Mouse (Mus musculus) limb, embryonic 14.5 days (tissue): ENCODE measurements around the gene Asb18. TPM values are rescaled to one million over a fixed set of nuclear protein-coding genes. Genes with fewer than 3 reads are reported as not detected.

Source experiments
- ATAC-seq: fragments of 200-750 bp; cut with Nextera tagmentation; 2 replicates; pipeline ENCODE4 v1.8.0; 2017; ENCODE audit warnings: low read depth, moderate number of reproducible peaks, moderate TSS enrichment; ENCODE audit not compliant: low FRiP score
- DNase-seq: peaks from one replicate; pipeline ENCODE4 v3.0.0-alpha.2; 2015; ENCODE audit warnings: low spot score
- H3K27ac ChIP-seq: fragments of 300-500 bp; sonication (generic); replicated peaks from 2 replicates; pipeline ENCODE4 v1.5.1; 2014; ENCODE audit warnings: low read depth, mild to moderate bottlenecking, low read length, moderate library complexity, mixed read lengths
- H3K27me3 ChIP-seq: fragments of 300-500 bp; sonication (generic); 2 replicates; pipeline ENCODE4 v1.6.1; 2014; ENCODE audit warnings: low read length, mixed read lengths; ENCODE audit not compliant: control insufficient read depth, insufficient read depth
- H3K36me3 ChIP-seq: fragments of 300-500 bp; sonication (generic); 2 replicates; pipeline ENCODE4 v1.6.1; 2014; ENCODE audit warnings: mild to moderate bottlenecking, low read length, moderate library complexity, mixed read lengths; ENCODE audit not compliant: control insufficient read depth, insufficient read depth
- H3K4me1 ChIP-seq: fragments of 300-500 bp; sonication (generic); 2 replicates; pipeline ENCODE4 v1.6.1; 2014; ENCODE audit warnings: antibody characterized with exemption, low read length, mixed read lengths; ENCODE audit not compliant: control insufficient read depth, insufficient read depth
- H3K4me2 ChIP-seq: fragments of 300-500 bp; sonication (generic); replicated peaks from 2 replicates; pipeline ENCODE4 v1.6.1; 2014; ENCODE audit warnings: low read depth, mild to moderate bottlenecking, low read length, moderate library complexity; ENCODE audit not compliant: severe bottlenecking
- H3K4me3 ChIP-seq: fragments of 300-500 bp; sonication (generic); replicated peaks from 2 replicates; pipeline ENCODE4 v1.5.1; 2014; ENCODE audit warnings: low read length
- H3K9ac ChIP-seq: fragments of 300-500 bp; sonication (generic); 2 replicates; pipeline ENCODE4 v1.6.1; 2014; ENCODE audit warnings: mild to moderate bottlenecking, low read depth, low read length, moderate library complexity; ENCODE audit not compliant: severe bottlenecking
- H3K9me3 ChIP-seq: fragments of 300-500 bp; sonication (generic); 2 replicates; pipeline ENCODE4 v1.6.1; 2016; ENCODE audit warnings: low read length; ENCODE audit not compliant: control insufficient read depth
- POLR2A ChIP-seq: fragments of 200-500 bp; IDR thresholded peaks from 2 replicates; pipeline ENCODE4 v1.8.0; 2012; ENCODE audit warnings: inconsistent platforms, mild to moderate bottlenecking, moderate library complexity, borderline replicate concordance; ENCODE audit not compliant: insufficient read depth, insufficient read length; ENCODE audit errors: extremely low read depth
- WGBS: fragments of 180-500 bp; shearing (Covaris S2); extraction: QIAGEN DNeasy Blood & Tissue Kit; methylation state at CpG from one replicate; pipeline ENCODE4 v1.1.7; 2014; 5-methylcytosine and 5-hydroxymethylcytosine counted together
- polyA plus RNA-seq, 2 experiments: library from polyadenylated mRNA; depleted of rRNA in 1 of 2; stranded (reverse) in 1 of 2; unstranded in 1 of 2; fragments of >200 nt; fragmentation: Nextera tagmentation in 1 of 2; extraction: Ambion mirVana in 1 of 2; gene quantifications; 2 replicates each; pipeline versions ENCODE4 v1.2.1 to v1.2.3; 2012 to 2014

The Asb18 gene
- polyA plus RNA-seq, 2 experiments: 0.06 to 0.38 TPM

DNA sequence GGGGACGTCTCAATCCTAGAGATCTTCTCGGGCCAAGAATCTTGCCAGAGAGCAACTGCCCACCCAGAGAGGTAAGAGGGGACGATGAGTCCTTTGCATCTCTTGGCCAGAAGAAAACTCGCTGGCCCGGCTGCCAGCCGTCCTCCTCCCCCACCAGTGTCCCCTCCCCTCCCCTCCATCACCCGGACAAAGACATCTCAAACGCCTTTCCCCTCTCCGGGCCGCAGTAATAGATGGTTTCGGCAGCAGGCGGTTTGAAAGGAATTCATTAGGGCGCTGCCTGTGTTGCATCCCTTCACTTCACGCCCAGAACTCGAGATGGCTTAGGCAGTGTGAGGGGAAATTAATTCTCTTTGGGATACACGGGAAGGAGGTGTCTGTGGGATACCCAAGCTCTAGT, 81.8 kb downstream of the Asb18 start:
- H3K4me1 ChIP-seq: peaks cover 23% of the 10 kb centered on the region
- peaks cover 100% of the 10 kb centered on the region for H3K27me3 ChIP-seq

DNA sequence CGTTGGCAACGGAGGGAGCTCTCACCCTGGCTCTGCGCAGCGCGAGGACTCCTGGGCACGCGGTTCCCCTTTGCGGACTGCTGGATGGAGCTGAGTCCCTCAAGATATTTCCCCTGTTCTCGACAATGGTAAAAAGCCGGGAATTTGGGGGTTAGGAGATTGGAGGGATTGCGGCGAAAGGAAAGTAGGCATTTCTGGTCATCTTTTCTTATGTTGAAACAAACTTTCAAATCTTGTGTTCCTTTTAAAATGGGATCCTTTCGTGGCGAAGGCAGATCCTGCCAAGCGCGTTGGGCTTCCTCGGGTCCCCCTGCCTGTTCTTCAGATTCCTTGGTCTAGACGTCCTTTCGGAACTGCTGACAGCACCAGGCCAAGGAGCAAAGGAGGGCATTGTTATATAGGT, 82.4 kb downstream of the Asb18 start:
- no peak for TF ChIP-seq POLR2A
- peaks cover 100% of the 10 kb centered on the region for H3K27me3 ChIP-seq
- no peak overlapping the region for H3K4me3 ChIP-seq
- H3K36me3 ChIP-seq: no peaks in the 10 kb centered on the region
- DNase-seq (no peak), ATAC-seq (no peak)
- H3K9ac ChIP-seq: no peak overlapping the region
- H3K27ac ChIP-seq: no peak overlapping the region
- H3K9me3 ChIP-seq: no peaks in the 10 kb centered on the region
- 2% methylated on average over 19 of the region's 19 CpGs for WGBS
- H3K4me2 ChIP-seq: no peak overlapping the region
- H3K4me1 ChIP-seq: peaks cover 23% of the 10 kb centered on the region

More for the DNA sequence above, 81.8 kb downstream of the Asb18 start:
- H3K36me3 ChIP-seq: no peaks in the 10 kb centered on the region
- H3K27ac ChIP-seq: no peak overlapping the region
- under 1% methylated on average over 16 of the region's 16 CpGs for WGBS
- H3K4me3 ChIP-seq: no peak overlapping the region
- no peaks in the 10 kb centered on the region for H3K9me3 ChIP-seq
- DNase-seq (no peak), ATAC-seq (no peak)
- no peak overlapping the region for H3K4me2 ChIP-seq
- TF ChIP-seq POLR2A: no peak
- no peak overlapping the region for H3K9ac ChIP-seq

DNA sequence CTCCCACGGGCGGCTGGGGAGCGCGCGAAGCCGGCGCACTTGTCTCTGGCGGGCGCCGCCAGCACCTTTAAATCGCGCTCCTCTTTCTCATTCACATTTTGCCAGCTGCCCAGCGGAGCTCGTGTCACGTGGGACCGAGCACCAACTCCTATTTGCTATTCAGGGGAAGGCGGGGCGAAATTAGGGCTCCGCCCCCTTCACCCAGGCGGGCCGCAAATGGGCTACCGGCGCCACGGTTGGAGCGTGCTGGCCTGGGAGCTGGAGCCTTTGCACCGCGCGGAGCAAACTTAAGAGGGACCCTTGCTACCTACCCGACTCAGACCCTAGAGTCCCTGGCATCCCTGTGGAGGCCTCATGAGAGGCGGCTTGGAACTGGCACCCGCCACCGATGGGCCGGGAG, 83.3 kb downstream of the Asb18 start, which contains the start of gene Gbx2:
Gene Gbx2, minus strand, starts transcription at position 60 of the 400 bp plus-strand sequence.
- Histone ChIP-seq H3K9me3 (no peaks in the 10 kb centered on the region), H3K9ac (peak within 1 kb of the TSS; percentile 31), H3K4me1 (peaks cover 23% of the 10 kb centered on the region), H3K27ac (no peak within 1 kb of the TSS), H3K4me3 (peak within 1 kb of the TSS; percentile 42), H3K27me3 (peaks cover 100% of the 10 kb centered on the region), H3K36me3 (no peaks in the 10 kb centered on the region), H3K4me2 (peak within 1 kb of the TSS; percentile 80)
- no peak for TF ChIP-seq POLR2A
- ATAC-seq (peak; percentile 79), DNase-seq (peak; percentile 72)
- WGBS: under 1% methylated on average over 27 of the region's 33 CpGs

DNA sequence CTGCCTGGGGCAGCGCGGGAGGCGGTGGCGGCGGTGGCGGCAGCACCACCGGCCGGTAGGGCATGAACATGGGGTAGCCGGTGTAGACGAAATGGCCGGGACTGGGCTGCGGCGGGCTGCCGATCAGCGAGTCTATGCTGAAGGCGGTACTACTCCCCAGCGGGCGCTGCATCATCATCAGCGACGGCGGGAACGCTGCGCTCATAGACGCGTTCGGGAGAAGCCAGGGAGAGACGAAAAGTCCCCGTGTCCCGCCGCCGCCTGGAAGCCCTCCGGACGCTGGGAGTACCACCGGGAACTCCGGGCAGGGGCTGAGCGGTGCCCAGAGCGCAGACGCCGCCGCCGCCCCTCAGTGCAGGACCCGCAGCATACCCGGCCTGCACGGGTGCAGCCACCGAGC, 83.9 kb downstream of the Asb18 start:
- H3K4me1 ChIP-seq: peaks cover 23% of the 10 kb centered on the region
- H3K9me3 ChIP-seq: no peaks in the 10 kb centered on the region
- H3K9ac ChIP-seq: peak overlapping the region; percentile 31
- no peak overlapping the region for H3K27ac ChIP-seq
- 1% methylated on average over 30 of the region's 45 CpGs for WGBS
- no peak for TF ChIP-seq POLR2A
- peaks cover 100% of the 10 kb centered on the region for H3K27me3 ChIP-seq
- no peaks in the 10 kb centered on the region for H3K36me3 ChIP-seq
- DNase-seq: no peak
- peak overlapping the region; percentile 80 for H3K4me2 ChIP-seq
- peak overlapping the region; percentile 42 for H3K4me3 ChIP-seq
- no peak for ATAC-seq

DNA sequence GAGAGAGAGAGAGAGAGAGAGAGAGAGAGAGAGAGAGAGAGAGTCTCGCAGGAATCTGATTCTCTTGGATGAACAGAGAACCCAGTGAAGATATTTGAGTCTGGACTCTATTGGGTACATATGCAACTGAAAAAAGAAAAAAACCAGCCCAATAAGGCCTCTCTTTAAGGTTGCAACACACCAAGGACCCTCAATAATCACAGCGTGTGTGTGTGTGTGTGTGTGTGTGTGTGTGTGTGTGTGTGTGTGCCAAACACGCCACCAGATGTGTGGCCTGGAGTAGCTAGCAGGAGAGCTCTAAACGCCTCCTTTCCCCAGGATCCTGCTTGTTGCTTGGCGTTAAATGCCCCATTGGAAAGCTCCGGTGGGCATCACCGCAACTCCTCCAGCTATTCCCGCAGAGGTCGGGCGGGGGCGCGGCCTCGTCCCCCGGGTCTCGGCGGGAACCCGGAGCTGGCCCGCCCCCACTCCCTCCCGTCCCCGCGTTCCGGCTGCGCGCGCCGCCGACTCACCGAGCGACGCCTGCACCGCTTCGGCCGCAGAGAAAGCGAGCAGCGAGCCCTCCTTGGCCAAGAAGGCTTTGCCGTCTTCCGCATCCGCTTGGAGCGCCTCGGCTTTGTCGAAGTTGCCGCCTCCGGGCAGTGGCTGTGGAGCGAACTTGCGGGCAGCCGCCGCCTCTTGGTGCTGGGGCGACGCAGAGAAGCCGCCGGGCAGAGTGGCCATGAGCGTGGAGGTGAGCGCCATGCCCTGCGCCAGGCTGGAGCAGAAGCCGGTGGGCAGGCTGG, 84.6 kb downstream of the Asb18 start:
- Histone ChIP-seq H3K9ac (peak overlapping the region; percentile 31), H3K4me1 (peaks cover 23% of the 10 kb centered on the region), H3K36me3 (no peaks in the 10 kb centered on the region), H3K27me3 (peaks cover 100% of the 10 kb centered on the region), H3K4me2 (peak overlapping the region; percentile 80), H3K27ac (no peak overlapping the region), H3K4me3 (peak overlapping the region; percentile 42), H3K9me3 (no peaks in the 10 kb centered on the region)
- ATAC-seq (no peak), DNase-seq (no peak)
- no peak for TF ChIP-seq POLR2A
- WGBS: 1% methylated on average over 53 of the region's 55 CpGs
